Mouse (Mus musculus) erythroid progenitor cell, adult 5-6 weeks (primary cell): ENCODE measurements at regions not wholly inside any gene's neighbourhood (a gene's known extent, or its start where the extent isn't known, plus 50 kb on each side); places are given as distances from the start of the nearest gene placed in this dataset.

ENCODE experiments used
- ATAC-seq: replicated peaks from 2 replicates; pipeline ENCODE4 v1.8.0; 2016; ENCODE audit warnings: moderate number of reproducible peaks, mild to moderate bottlenecking, moderate TSS enrichment, inconsistent platforms; ENCODE audit not compliant: poor library complexity, low FRiP score, severe bottlenecking

GRCm38 (mm10) chr5:64600811-64601210 lies 202.4 kb upstream of the Klf3 start:
- ATAC-seq = 0 out of 2 replicates have a peak, but pooled peaks have one; percentile 25

- ATAC-seq = 0 out of 2 replicates have a peak, but pooled peaks have one; percentile 6
Observed at GRCm38 (mm10) chr5:64601285-64601684, 201.9 kb upstream of the Klf3 start.

- ATAC-seq = no peak
Observed at GRCm38 (mm10) chr5:64601832-64602231, 201.4 kb upstream of the Klf3 start.

- ATAC-seq = no peak
Observed at GRCm38 (mm10) chr5:64602356-64602936, 200.7 kb upstream of the Klf3 start.

- no peak for ATAC-seq
Observed at GRCm38 (mm10) chr5:64602996-64603755, 200.0 kb upstream of the Klf3 start.

GRCm38 (mm10) chr5:64605171-64605570 lies 198.0 kb upstream of the Klf3 start:
- no peak for ATAC-seq

GRCm38 (mm10) chr5:64605991-64606390 lies 197.2 kb upstream of the Klf3 start:
- ATAC-seq = no peak

- ATAC-seq = 0 out of 2 replicates have a peak, but pooled peaks have one; percentile 44
Observed at GRCm38 (mm10) chr5:64609378-64610087, 193.7 kb upstream of the Klf3 start.

GRCm38 (mm10) chr5:64610146-64610545 lies 193.0 kb upstream of the Klf3 start:
- no peak for ATAC-seq

GRCm38 (mm10) chr5:64610562-64611405 lies 192.4 kb upstream of the Klf3 start:
- peak; percentile 82 for ATAC-seq

- no peak for ATAC-seq
Observed at GRCm38 (mm10) chr5:64612017-64612416, 191.2 kb upstream of the Klf3 start.

GRCm38 (mm10) chr5:64613696-64614095 lies 189.5 kb upstream of the Klf3 start:
- ATAC-seq = no peak

GRCm38 (mm10) chr5:64618126-64618525 lies 185.1 kb upstream of the Klf3 start:
- no peak for ATAC-seq

GRCm38 (mm10) chr5:64619752-64620151 lies 183.4 kb upstream of the Klf3 start:
- no peak for ATAC-seq

- no peak for ATAC-seq
Observed at GRCm38 (mm10) chr5:64620726-64621125, 182.5 kb upstream of the Klf3 start.

- ATAC-seq = no peak
Observed at GRCm38 (mm10) chr5:64621386-64621785, 181.8 kb upstream of the Klf3 start.

- ATAC-seq = no peak
Observed at GRCm38 (mm10) chr5:64623653-64624052, 179.5 kb upstream of the Klf3 start.

GRCm38 (mm10) chr5:64624205-64624604 lies 179.0 kb upstream of the Klf3 start:
- ATAC-seq = no peak

- ATAC-seq = no peak
Observed at GRCm38 (mm10) chr5:64625421-64625820, 177.8 kb upstream of the Klf3 start.

- no peak for ATAC-seq
Observed at GRCm38 (mm10) chr5:64625841-64626298, 177.3 kb upstream of the Klf3 start.
